Mouse (Mus musculus): ENCODE data around the gene Fam161a.

DNA sequence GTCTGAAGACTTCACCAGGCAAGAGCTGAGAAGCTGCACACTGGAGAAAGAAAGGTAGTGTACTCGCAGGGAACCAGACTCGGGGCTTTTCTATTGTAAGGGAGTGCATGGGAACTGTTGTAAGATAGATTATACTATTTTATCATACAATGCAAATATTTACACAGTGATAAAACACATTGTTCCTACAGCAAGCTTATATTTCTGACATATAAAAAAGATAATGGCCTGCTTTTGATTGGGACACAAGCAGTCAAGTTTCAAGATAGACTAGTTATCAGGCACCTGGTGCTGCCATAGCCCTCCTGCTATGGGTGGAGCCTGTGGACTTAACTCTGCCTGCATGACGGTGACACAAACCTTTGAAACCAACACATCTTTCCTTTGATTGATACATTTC, 21.6 kb downstream of the Fam161a start:
- no peak for TF ChIP-seq CTCF (IDR thresholded peaks at IDR 0.05; ENCODE audit: borderline replicate concordance, insufficient read depth, low read length)
- no peak for TF ChIP-seq POLR2A (IDR thresholded peaks at IDR 0.05; ENCODE audit: low read depth, low read length)
